Mouse (Mus musculus) megakaryocyte, embryonic 14.5 days (primary cell): Measurements from ENCODE around the gene Cdkl5.

ENCODE experiments used
- FLI1 ChIP-seq: IDR thresholded peaks from 2 replicates; pipeline ENCODE4 v1.6.1; 2012; ENCODE audit warnings: low read length, inconsistent platforms, mixed read lengths
- GATA1 ChIP-seq: IDR thresholded peaks from 3 replicates; pipeline ENCODE4 v1.6.1; 2012; ENCODE audit warnings: mixed read lengths, low read length, inconsistent platforms, borderline replicate concordance

GRCm38 (mm10) chrX:161032423-161032822 is 37.9 kb upstream of the Cdkl5 start:
- TF ChIP-seq GATA1 (no peak), FLI1 (no peak)
